Mouse (Mus musculus): ENCODE measurements around the gene Clip3. TPM values are rescaled to one million over a fixed set of nuclear protein-coding genes. Genes with fewer than 3 reads are reported as not detected.

The Clip3 gene
- polyA plus RNA-seq, 1 experiment from 2014 or later, result 51.1 TPM

- H3K27me3 ChIP-seq (ENCODE audit: control insufficient read depth, insufficient read depth, low read length), result no peaks in the 10 kb centered on the region
- H3K4me1 ChIP-seq (ENCODE audit: control insufficient read depth, insufficient read depth, low read length), result peaks cover 16% of the 10 kb centered on the region
- H3K4me2 ChIP-seq (replicated peaks; ENCODE audit: low read depth, low read length), result no peak overlapping the region
- no peak overlapping the region for H3K27ac ChIP-seq (ENCODE audit: low read depth, low read length)
- peaks cover 2% of the 10 kb centered on the region; the same call in 1 of the 2 replicates for H3K36me3 ChIP-seq (ENCODE audit: control insufficient read depth, insufficient read depth, low read length)
- H3K9me3 ChIP-seq (ENCODE audit: control insufficient read depth, low read length), result no peaks in the 10 kb centered on the region
- no peak overlapping the region for H3K9ac ChIP-seq (ENCODE audit: low read depth, low read length)
- ATAC-seq (ENCODE audit: low FRiP score, low TSS enrichment), result no peak
- H3K4me3 ChIP-seq (ENCODE audit: low read length), result no peak overlapping the region
- WGBS, result 68% methylated on average over 7 of the region's 7 CpGs
Measured at GRCm38 (mm10) chr7:30289071-30289713, 2.3 kb upstream of the Clip3 start.

GRCm38 (mm10) chr7:30289714-30290399 is 1.7 kb upstream of the Clip3 start:
- 0 out of 2 replicates have a peak, but pooled peaks have one; percentile 20 for ATAC-seq (ENCODE audit: low FRiP score, low TSS enrichment)
- H3K9ac ChIP-seq (ENCODE audit: low read depth, low read length), result no peak overlapping the region
- H3K27me3 ChIP-seq (ENCODE audit: control insufficient read depth, insufficient read depth, low read length), result no peaks in the 10 kb centered on the region
- H3K4me1 ChIP-seq (ENCODE audit: control insufficient read depth, insufficient read depth, low read length), result peaks cover 16% of the 10 kb centered on the region
- peaks cover 7% of the 10 kb centered on the region; the same call in 1 of the 2 replicates for H3K36me3 ChIP-seq (ENCODE audit: control insufficient read depth, insufficient read depth, low read length)
- no peak overlapping the region for H3K4me3 ChIP-seq (ENCODE audit: low read length)
- no peak overlapping the region for H3K27ac ChIP-seq (ENCODE audit: low read depth, low read length)
- no peaks in the 10 kb centered on the region for H3K9me3 ChIP-seq (ENCODE audit: control insufficient read depth, low read length)
- WGBS, result 65% methylated on average over 10 of the region's 10 CpGs
- no peak overlapping the region for H3K4me2 ChIP-seq (replicated peaks; ENCODE audit: low read depth, low read length)

- Histone ChIP-seq H3K27me3 (ENCODE audit: control insufficient read depth, insufficient read depth, low read length) (no peaks in the 10 kb centered on the region), H3K4me3 (ENCODE audit: low read length) (no peak overlapping the region), H3K9ac (ENCODE audit: low read depth, low read length) (no peak overlapping the region; the same call in 1 of the 2 replicates), H3K36me3 (ENCODE audit: control insufficient read depth, insufficient read depth, low read length) (peaks cover 34% of the 10 kb centered on the region), H3K4me2 (replicated peaks; ENCODE audit: low read depth, low read length) (no peak overlapping the region), H3K27ac (ENCODE audit: low read depth, low read length) (no peak overlapping the region), H3K9me3 (ENCODE audit: control insufficient read depth, low read length) (no peaks in the 10 kb centered on the region), H3K4me1 (ENCODE audit: control insufficient read depth, insufficient read depth, low read length) (peaks cover 16% of the 10 kb centered on the region)
- 85% methylated on average over 13 of the region's 13 CpGs for WGBS
- no peak for ATAC-seq (ENCODE audit: low FRiP score, low TSS enrichment)
Measured at GRCm38 (mm10) chr7:30293795-30294194, 2.3 kb downstream of the Clip3 start.

GRCm38 (mm10) chr7:30294296-30294695 is 2.8 kb downstream of the Clip3 start:
- Histone ChIP-seq H3K4me2 (replicated peaks; ENCODE audit: low read depth, low read length) (no peak overlapping the region), H3K9ac (ENCODE audit: low read depth, low read length) (no peak overlapping the region; the same call in 1 of the 2 replicates), H3K36me3 (ENCODE audit: control insufficient read depth, insufficient read depth, low read length) (peaks cover 39% of the 10 kb centered on the region), H3K4me1 (ENCODE audit: control insufficient read depth, insufficient read depth, low read length) (peaks cover 16% of the 10 kb centered on the region), H3K27ac (ENCODE audit: low read depth, low read length) (no peak overlapping the region), H3K4me3 (ENCODE audit: low read length) (no peak overlapping the region), H3K27me3 (ENCODE audit: control insufficient read depth, insufficient read depth, low read length) (no peaks in the 10 kb centered on the region), H3K9me3 (ENCODE audit: control insufficient read depth, low read length) (no peaks in the 10 kb centered on the region)
- no peak for ATAC-seq (ENCODE audit: low FRiP score, low TSS enrichment)
- 86% methylated on average over 5 of the region's 5 CpGs for WGBS

GRCm38 (mm10) chr7:30295103-30295502 is 3.6 kb downstream of the Clip3 start:
- WGBS, result 68% methylated on average over 10 of the region's 10 CpGs

GRCm38 (mm10) chr7:30296816-30297215 is 5.3 kb downstream of the Clip3 start:
- H3K4me1 ChIP-seq (ENCODE audit: control insufficient read depth, insufficient read depth, low read length), result peaks cover 8% of the 10 kb centered on the region
- H3K9me3 ChIP-seq (ENCODE audit: control insufficient read depth, low read length), result no peaks in the 10 kb centered on the region
- H3K36me3 ChIP-seq (ENCODE audit: control insufficient read depth, insufficient read depth, low read length), result peaks cover 46% of the 10 kb centered on the region
- WGBS, result 95% methylated on average over 15 of the region's 15 CpGs
- ATAC-seq (ENCODE audit: low FRiP score, low TSS enrichment), result no peak
- no peak overlapping the region for H3K4me3 ChIP-seq (ENCODE audit: low read length)
- no peak overlapping the region for H3K4me2 ChIP-seq (replicated peaks; ENCODE audit: low read depth, low read length)
- no peak overlapping the region for H3K9ac ChIP-seq (ENCODE audit: low read depth, low read length)
- no peak overlapping the region for H3K27ac ChIP-seq (ENCODE audit: low read depth, low read length)
- no peaks in the 10 kb centered on the region for H3K27me3 ChIP-seq (ENCODE audit: control insufficient read depth, insufficient read depth, low read length)

More at GRCm38 (mm10) chr7:30295103-30295502, 3.6 kb downstream of the Clip3 start:
- no peaks in the 10 kb centered on the region for H3K27me3 ChIP-seq (ENCODE audit: control insufficient read depth, insufficient read depth, low read length)
- H3K27ac ChIP-seq (ENCODE audit: low read depth, low read length), result no peak overlapping the region
- H3K9me3 ChIP-seq (ENCODE audit: control insufficient read depth, low read length), result no peaks in the 10 kb centered on the region
- H3K4me1 ChIP-seq (ENCODE audit: control insufficient read depth, insufficient read depth, low read length), result peaks cover 16% of the 10 kb centered on the region
- no peak overlapping the region for H3K9ac ChIP-seq (ENCODE audit: low read depth, low read length)
- H3K4me2 ChIP-seq (replicated peaks; ENCODE audit: low read depth, low read length), result no peak overlapping the region
- ATAC-seq (ENCODE audit: low FRiP score, low TSS enrichment), result no peak
- H3K4me3 ChIP-seq (ENCODE audit: low read length), result no peak overlapping the region
- peaks cover 44% of the 10 kb centered on the region for H3K36me3 ChIP-seq (ENCODE audit: control insufficient read depth, insufficient read depth, low read length)

GRCm38 (mm10) chr7:30297266-30297665 is 5.7 kb downstream of the Clip3 start:
- Histone ChIP-seq H3K9ac (ENCODE audit: low read depth, low read length) (no peak overlapping the region), H3K4me3 (ENCODE audit: low read length) (no peak overlapping the region), H3K27me3 (ENCODE audit: control insufficient read depth, insufficient read depth, low read length) (no peaks in the 10 kb centered on the region), H3K27ac (ENCODE audit: low read depth, low read length) (no peak overlapping the region), H3K4me1 (ENCODE audit: control insufficient read depth, insufficient read depth, low read length) (peaks cover 4% of the 10 kb centered on the region), H3K9me3 (ENCODE audit: control insufficient read depth, low read length) (no peaks in the 10 kb centered on the region), H3K4me2 (replicated peaks; ENCODE audit: low read depth, low read length) (no peak overlapping the region), H3K36me3 (ENCODE audit: control insufficient read depth, insufficient read depth, low read length) (peaks cover 51% of the 10 kb centered on the region)
- 86% methylated on average over 16 of the region's 16 CpGs for WGBS
- ATAC-seq (ENCODE audit: low FRiP score, low TSS enrichment), result no peak

GRCm38 (mm10) chr7:30300914-30301313 is 9.4 kb downstream of the Clip3 start:
- H3K36me3 ChIP-seq (ENCODE audit: control insufficient read depth, insufficient read depth, low read length), result peaks cover 58% of the 10 kb centered on the region
- no peaks in the 10 kb centered on the region for H3K27me3 ChIP-seq (ENCODE audit: control insufficient read depth, insufficient read depth, low read length)
- H3K9ac ChIP-seq (ENCODE audit: low read depth, low read length), result no peak overlapping the region
- H3K4me3 ChIP-seq (ENCODE audit: low read length), result no peak overlapping the region
- no peaks in the 10 kb centered on the region for H3K9me3 ChIP-seq (ENCODE audit: control insufficient read depth, low read length)
- H3K4me2 ChIP-seq (replicated peaks; ENCODE audit: low read depth, low read length), result no peak overlapping the region
- WGBS, result 47% methylated on average over 3 of the region's 3 CpGs
- H3K27ac ChIP-seq (ENCODE audit: low read depth, low read length), result no peak overlapping the region
- ATAC-seq (ENCODE audit: low FRiP score, low TSS enrichment), result no peak
- no peaks in the 10 kb centered on the region for H3K4me1 ChIP-seq (ENCODE audit: control insufficient read depth, insufficient read depth, low read length)

- H3K9ac ChIP-seq (ENCODE audit: low read depth, low read length), result no peak overlapping the region
- ATAC-seq (ENCODE audit: low FRiP score, low TSS enrichment), result no peak
- no peaks in the 10 kb centered on the region for H3K9me3 ChIP-seq (ENCODE audit: control insufficient read depth, low read length)
- H3K4me1 ChIP-seq (ENCODE audit: control insufficient read depth, insufficient read depth, low read length), result peaks cover 8% of the 10 kb centered on the region; the same call in 1 of the 2 replicates
- WGBS, result 88% methylated on average over 16 of the region's 16 CpGs
- H3K36me3 ChIP-seq (ENCODE audit: control insufficient read depth, insufficient read depth, low read length), result peaks cover 33% of the 10 kb centered on the region
- no peaks in the 10 kb centered on the region for H3K27me3 ChIP-seq (ENCODE audit: control insufficient read depth, insufficient read depth, low read length)
- H3K4me2 ChIP-seq (replicated peaks; ENCODE audit: low read depth, low read length), result no peak overlapping the region
- H3K27ac ChIP-seq (ENCODE audit: low read depth, low read length), result no peak overlapping the region
- H3K4me3 ChIP-seq (ENCODE audit: low read length), result no peak overlapping the region
Measured at GRCm38 (mm10) chr7:30306083-30306779, 14.7 kb downstream of the Clip3 start.
